Mouse (Mus musculus) kidney, postnatal 0 days (tissue): ENCODE measurements around the gene Ush2a. TPM values are rescaled to one million over a fixed set of nuclear protein-coding genes. Genes with fewer than 3 reads are reported as not detected.

Experiments
- ATAC-seq: fragments of 200-750 bp; cut with Nextera tagmentation; replicated peaks from 2 replicates; pipeline ENCODE4 v1.8.0; 2017; ENCODE audit warnings: low read depth, moderate number of reproducible peaks, moderate TSS enrichment, moderate library complexity; ENCODE audit not compliant: low FRiP score
- DNase-seq: peaks from one replicate; pipeline ENCODE4 v3.0.0-alpha.2; 2016; ENCODE audit warnings: low spot score
- H3K27ac ChIP-seq: fragments of 300-500 bp; sonication (generic); 2 replicates; pipeline ENCODE4 v1.5.1; 2014; ENCODE audit warnings: mild to moderate bottlenecking
- H3K27me3 ChIP-seq: fragments of 300-500 bp; sonication (generic); 2 replicates; pipeline ENCODE4 v1.6.1; 2014; ENCODE audit warnings: low read length, mixed read lengths; ENCODE audit not compliant: insufficient read depth
- H3K36me3 ChIP-seq: fragments of 300-500 bp; sonication (generic); 2 replicates; pipeline ENCODE4 v1.6.1; 2014; ENCODE audit warnings: low read length, mixed read lengths; ENCODE audit not compliant: insufficient read depth
- H3K4me1 ChIP-seq: fragments of 300-500 bp; sonication (generic); replicated peaks from 2 replicates; pipeline ENCODE4 v1.6.1; 2014; ENCODE audit warnings: antibody characterized with exemption, low read length, mixed read lengths; ENCODE audit not compliant: insufficient read depth
- H3K4me2 ChIP-seq: fragments of 300-500 bp; sonication (generic); 2 replicates; pipeline ENCODE4 v1.6.1; 2014; ENCODE audit warnings: mild to moderate bottlenecking, low read length, moderate library complexity, mixed read lengths
- H3K4me3 ChIP-seq: fragments of 300-500 bp; sonication (generic); replicated peaks from 2 replicates; pipeline ENCODE4 v1.5.1; 2014; ENCODE audit warnings: low read depth, low read length
- H3K9ac ChIP-seq: fragments of 300-500 bp; sonication (generic); 2 replicates; pipeline ENCODE4 v1.6.1; 2014; ENCODE audit warnings: low read depth, low read length
- H3K9me3 ChIP-seq: fragments of 300-500 bp; sonication (generic); replicated peaks from 2 replicates; pipeline ENCODE4 v1.6.1; 2016; ENCODE audit warnings: low read length, inconsistent platforms, mixed read lengths
- CTCF ChIP-seq: IDR thresholded peaks from 2 replicates; pipeline ENCODE4 v1.5.1; 2016; ENCODE audit warnings: antibody characterized with exemption, low read depth, mild to moderate bottlenecking, moderate library complexity
- WGBS: fragments of 180-500 bp; shearing (Covaris S2); extraction: QIAGEN DNeasy Blood & Tissue Kit; methylation state at CpG from one replicate; pipeline ENCODE4 v1.1.7; 2014; 5-methylcytosine and 5-hydroxymethylcytosine counted together
- polyA plus RNA-seq: library from polyadenylated mRNA; unstranded; fragments of >200 nt; fragmentation: Nextera tagmentation; extraction: Ambion mirVana; gene quantifications from 2 replicates; pipeline ENCODE4 v1.2.1, GENCODE M21; 2015

Ush2a gene
- polyA plus RNA-seq, 1 experiment from 2014 or later, result not detected

- DNase-seq (no peak), ATAC-seq (no peak)
- Histone ChIP-seq H3K9me3 (no peaks in the 10 kb centered on the region), H3K4me1 (no peaks in the 10 kb centered on the region), H3K36me3 (no peaks in the 10 kb centered on the region), H3K27me3 (no peaks in the 10 kb centered on the region), H3K4me2 (no peak overlapping the region), H3K9ac (no peak overlapping the region), H3K27ac (no peak overlapping the region), H3K4me3 (no peak overlapping the region)
- no peak for TF ChIP-seq CTCF
- WGBS, result 82% methylated on average over 7 of the region's 7 CpGs
These were observed 453.1 kb downstream of the Ush2a start for GRCm38 (mm10) chr1:188714941-188715340.

GRCm38 (mm10) chr1:188716886-188717285 is 455.1 kb downstream of the Ush2a start:
- no peaks in the 10 kb centered on the region for H3K27me3 ChIP-seq
- no peak overlapping the region for H3K4me2 ChIP-seq
- 61% methylated on average over 3 of the region's 3 CpGs for WGBS
- H3K4me3 ChIP-seq, result no peak overlapping the region
- no peak overlapping the region for H3K27ac ChIP-seq
- DNase-seq, result no peak
- no peaks in the 10 kb centered on the region for H3K9me3 ChIP-seq
- ATAC-seq, result no peak
- no peaks in the 10 kb centered on the region for H3K36me3 ChIP-seq
- no peaks in the 10 kb centered on the region for H3K4me1 ChIP-seq
- no peak overlapping the region for H3K9ac ChIP-seq
- TF ChIP-seq CTCF, result no peak

- no peak for TF ChIP-seq CTCF
- ATAC-seq (no peak), DNase-seq (no peak)
- H3K27me3 ChIP-seq, result no peaks in the 10 kb centered on the region
- no peak overlapping the region for H3K4me2 ChIP-seq
- WGBS, result 61% methylated on average over 17 of the region's 17 CpGs
- H3K9ac ChIP-seq, result no peak overlapping the region
- no peaks in the 10 kb centered on the region for H3K36me3 ChIP-seq
- H3K4me3 ChIP-seq, result no peak overlapping the region
- no peak overlapping the region for H3K27ac ChIP-seq
- H3K4me1 ChIP-seq, result no peaks in the 10 kb centered on the region
- H3K9me3 ChIP-seq, result no peaks in the 10 kb centered on the region
These were observed 463.5 kb downstream of the Ush2a start for GRCm38 (mm10) chr1:188725122-188725995.

GRCm38 (mm10) chr1:188726937-188727336 is 465.1 kb downstream of the Ush2a start:
- no peak for ATAC-seq
- Histone ChIP-seq H3K9ac (no peak overlapping the region), H3K9me3 (no peaks in the 10 kb centered on the region), H3K4me2 (no peak overlapping the region), H3K4me1 (no peaks in the 10 kb centered on the region), H3K27me3 (no peaks in the 10 kb centered on the region), H3K36me3 (no peaks in the 10 kb centered on the region), H3K27ac (no peak overlapping the region), H3K4me3 (no peak overlapping the region)
- TF ChIP-seq CTCF, result no peak
- WGBS, result 85% methylated on average over 6 of the region's 6 CpGs
- DNase-seq, result no peak

GRCm38 (mm10) chr1:188728625-188729024 is 466.8 kb downstream of the Ush2a start:
- WGBS, result 84% methylated on average over 8 of the region's 8 CpGs
- TF ChIP-seq CTCF, result peak; percentile 14; the same call in 1 of the 2 replicates
- H3K4me3 ChIP-seq, result no peak overlapping the region

GRCm38 (mm10) chr1:188729179-188729578 is 467.4 kb downstream of the Ush2a start:
- Histone ChIP-seq H3K4me1 (no peaks in the 10 kb centered on the region), H3K9me3 (no peaks in the 10 kb centered on the region), H3K4me2 (no peak overlapping the region), H3K27ac (no peak overlapping the region), H3K9ac (no peak overlapping the region), H3K27me3 (no peaks in the 10 kb centered on the region), H3K4me3 (no peak overlapping the region), H3K36me3 (no peaks in the 10 kb centered on the region)
- no peak for TF ChIP-seq CTCF
- WGBS, result 77% methylated on average over 7 of the region's 7 CpGs
- DNase-seq, result no peak
- no peak for ATAC-seq

More at GRCm38 (mm10) chr1:188728625-188729024, 466.8 kb downstream of the Ush2a start:
- DNase-seq (peak; percentile 6), ATAC-seq (no peak)
- Histone ChIP-seq H3K9me3 (no peaks in the 10 kb centered on the region), H3K4me1 (no peaks in the 10 kb centered on the region), H3K36me3 (no peaks in the 10 kb centered on the region), H3K27me3 (no peaks in the 10 kb centered on the region), H3K27ac (no peak overlapping the region), H3K9ac (no peak overlapping the region), H3K4me2 (no peak overlapping the region)
